Mouse (Mus musculus) E14TG2a.4 (cell line): Measurements from ENCODE around the gene Zbtb43.

Experiments used
- CTCF ChIP-seq: conservative IDR thresholded peaks from 2 replicates; pipeline ENCODE4 v1.5.1; 2014; ENCODE audit warnings: low read length
- NANOG ChIP-seq: IDR thresholded peaks from 2 replicates; pipeline ENCODE4 v1.6.1; 2014; ENCODE audit warnings: borderline replicate concordance, low read length, mixed read lengths

DNA sequence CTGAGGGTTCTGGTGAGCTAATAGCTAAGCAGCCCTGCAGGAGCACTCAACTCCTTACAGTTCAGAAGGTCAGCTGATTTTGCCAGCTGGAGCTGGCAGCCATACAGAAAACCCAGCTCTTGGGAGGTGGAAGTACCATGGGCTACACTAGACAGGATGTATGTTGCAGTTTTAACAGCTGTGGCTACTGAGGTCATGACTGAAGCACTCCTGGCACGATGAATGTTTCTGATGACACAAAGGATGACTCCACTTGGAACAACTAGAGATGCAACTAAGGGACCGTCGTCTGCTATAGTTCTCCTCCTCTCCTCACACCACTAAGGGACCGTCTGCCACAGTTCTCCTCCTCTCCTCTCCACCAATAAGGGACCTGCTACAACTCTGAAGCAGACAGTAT, 2.4 kb downstream of the Zbtb43 start:
- TF ChIP-seq NANOG = no peak
- TF ChIP-seq CTCF = no peak
